Mouse (Mus musculus) G1E (cell line): ENCODE measurements around the gene Zfp513.

Source experiments
- CTCF ChIP-seq: IDR thresholded peaks from 2 replicates; pipeline ENCODE4 v1.5.1; 2012; ENCODE audit warnings: low read depth, low read length, inconsistent platforms, mixed read lengths
- GATA1 ChIP-seq: IDR thresholded peaks from 2 replicates; pipeline ENCODE4 v1.6.1; 2012; ENCODE audit warnings: borderline replicate concordance, low read length, inconsistent platforms, mixed read lengths

GRCm38 (mm10) chr5:31153516-31154151 is 48.5 kb downstream of the Zfp513 start:
- TF ChIP-seq CTCF (no peak), GATA1 (no peak)
